Mouse (Mus musculus) cerebellum, postnatal 36 days (tissue): ENCODE measurements around the gene Lcn10.
"Not testable (repeated sequence)": the region's sequence is repeated elsewhere in the genome, so short reads cannot be mapped to it uniquely, and the experiment has no call there.

Experiments used
- DNase-seq, 2 experiments: peaks; one replicate each; pipeline ENCODE4 v3.0.0; 2021 to 2022; ENCODE audit warnings: mixed read lengths in 2 of 2

Lcn10 gene

DNA sequence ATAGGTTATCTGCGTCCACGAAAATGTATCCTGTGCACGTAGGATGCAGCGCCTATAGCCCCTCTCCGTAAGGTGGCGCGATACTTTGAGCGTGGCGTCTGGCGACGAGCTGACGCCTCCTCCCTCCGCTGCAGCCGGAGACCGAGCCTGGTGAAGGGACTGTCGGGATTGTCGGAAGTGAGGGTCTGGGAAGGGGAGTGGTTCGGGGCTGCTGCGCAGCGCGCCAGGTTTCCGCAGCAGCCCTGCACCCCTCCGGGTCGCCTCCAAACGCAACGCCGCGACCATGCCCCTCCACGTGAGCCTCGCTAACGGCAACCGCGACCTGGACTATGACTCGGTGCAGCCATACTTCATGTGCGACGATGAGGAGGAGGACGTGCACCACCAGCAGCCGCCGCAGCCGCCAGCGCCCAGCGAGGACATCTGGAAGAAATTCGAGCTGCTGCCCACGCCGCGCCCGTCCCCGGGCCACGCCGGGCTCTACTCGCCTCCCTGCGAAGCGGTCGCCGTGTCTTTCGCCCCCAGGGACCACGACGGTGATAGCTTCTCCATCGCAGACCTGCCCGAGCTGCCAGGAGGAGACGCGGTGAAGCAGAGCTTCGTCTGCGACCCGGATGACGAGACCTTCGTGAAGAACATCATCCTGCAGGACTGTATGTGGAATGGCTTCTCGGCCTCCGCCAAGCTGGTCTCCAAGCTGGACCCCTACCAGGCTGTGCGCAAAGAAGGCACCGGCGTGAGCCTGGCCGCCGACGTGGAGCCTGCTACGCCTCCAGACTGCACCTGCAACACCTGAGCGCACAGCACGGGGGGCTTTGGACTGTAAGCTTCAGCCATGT, 24.3 kb downstream of the Lcn10 start, which contains the start of gene Bmyc:
Gene Bmyc (plus strand): TSS at position 97 of the 839 bp plus-strand sequence.
- peak; percentile 82 for DNase-seq

DNA sequence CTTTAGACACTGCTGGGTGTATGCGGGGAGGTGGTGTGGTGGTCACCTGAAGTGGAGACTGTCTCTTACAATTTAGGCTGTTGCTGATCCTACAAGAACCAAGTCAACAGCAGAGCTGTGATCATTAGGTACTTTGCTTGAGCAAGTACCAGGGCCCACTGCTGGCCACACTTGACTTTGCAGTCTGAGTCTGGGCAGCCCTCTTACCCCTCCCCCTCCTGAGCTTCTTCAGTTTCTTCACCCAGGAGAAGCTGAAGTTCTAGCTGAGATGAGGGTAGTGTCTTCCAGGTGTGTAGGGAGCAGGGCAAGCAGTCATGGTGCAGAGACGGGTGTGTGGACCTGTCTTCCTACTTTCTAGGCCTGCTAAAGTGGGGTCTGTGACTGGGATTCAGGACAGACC, 25.6 kb downstream of the Lcn10 start:
- DNase-seq = peak; percentile 27 to 29

DNA sequence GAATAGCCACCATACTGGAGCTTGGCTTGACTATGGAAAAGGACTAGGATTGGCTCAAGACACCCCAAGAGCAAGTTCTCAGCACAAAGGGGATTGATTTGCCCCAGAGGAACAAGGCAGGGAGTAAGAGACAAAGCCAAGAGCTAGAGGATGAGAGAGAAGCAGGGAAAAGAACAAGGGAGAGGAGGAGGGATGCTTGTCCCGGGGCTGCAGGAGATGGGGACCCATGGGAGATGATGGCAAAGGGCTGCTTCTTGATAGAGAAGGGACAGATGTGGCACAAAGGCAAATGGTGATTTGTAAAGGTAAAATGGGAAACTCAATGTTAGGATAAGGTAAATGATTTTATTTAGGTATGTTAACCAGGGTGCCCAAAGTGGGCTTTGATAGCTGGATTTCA, 26.5 kb downstream of the Lcn10 start:
- DNase-seq = not testable (repeated sequence)

DNA sequence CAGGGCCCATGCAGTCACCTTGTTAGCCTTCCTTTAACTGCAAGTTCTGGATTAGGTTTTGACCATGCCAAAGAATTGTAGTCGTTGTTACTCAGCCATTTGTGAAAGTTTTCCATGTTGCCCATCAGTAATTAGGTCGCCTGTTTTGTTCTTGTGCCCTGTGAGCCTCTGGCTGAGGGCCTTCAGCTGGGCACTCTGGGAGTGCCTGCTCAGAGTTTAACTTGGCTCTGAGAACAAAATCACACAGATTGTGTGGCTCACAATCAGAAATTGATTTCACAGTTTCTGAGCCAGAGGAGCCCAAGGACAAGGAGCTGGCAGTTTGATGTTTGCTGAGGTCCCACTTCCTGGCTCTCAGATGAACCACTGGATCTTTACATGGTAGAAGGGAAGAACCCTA, 27.3 kb downstream of the Lcn10 start:
- DNase-seq = not testable (repeated sequence)

DNA sequence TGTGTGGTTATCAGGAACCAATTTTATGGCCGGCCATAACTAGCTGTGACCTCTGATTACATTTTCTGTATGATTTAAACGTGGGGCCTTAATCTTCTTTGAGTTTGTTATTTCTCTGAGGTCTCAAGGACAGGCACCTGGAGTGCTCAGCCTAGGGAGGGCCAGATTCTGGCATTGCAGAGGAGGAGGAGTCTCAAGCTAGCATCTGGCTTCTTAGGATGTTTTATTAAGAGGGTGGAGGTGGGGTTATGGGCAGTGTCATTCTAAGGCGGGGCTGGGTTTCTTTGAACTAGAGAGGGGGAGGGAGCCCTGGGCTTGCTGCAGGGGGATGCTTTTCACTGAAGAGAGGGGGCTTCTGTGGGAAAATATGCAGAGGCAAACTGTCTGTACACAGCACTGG, 29.1 kb downstream of the Lcn10 start:
- DNase-seq = not testable (repeated sequence)

DNA sequence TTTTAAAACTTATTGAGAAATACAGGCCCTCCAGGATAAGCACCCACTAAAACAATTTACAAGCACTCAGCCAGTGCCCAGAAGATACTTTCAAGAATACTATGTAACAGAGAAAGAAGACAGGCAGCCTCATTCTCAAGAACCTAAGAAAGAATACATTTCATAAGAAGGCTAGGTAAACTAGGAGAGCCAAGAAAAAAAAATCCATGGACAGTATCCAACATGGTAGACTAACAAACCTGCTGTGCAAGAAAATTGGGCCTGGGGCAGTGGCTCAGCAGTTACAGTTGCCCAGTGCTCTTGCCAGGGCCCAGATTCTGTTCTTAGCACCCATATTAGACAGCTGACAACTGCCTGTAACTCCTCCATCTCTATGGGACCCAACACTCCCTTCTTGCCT, 34.7 kb downstream of the Lcn10 start:
- no peak for DNase-seq

DNA sequence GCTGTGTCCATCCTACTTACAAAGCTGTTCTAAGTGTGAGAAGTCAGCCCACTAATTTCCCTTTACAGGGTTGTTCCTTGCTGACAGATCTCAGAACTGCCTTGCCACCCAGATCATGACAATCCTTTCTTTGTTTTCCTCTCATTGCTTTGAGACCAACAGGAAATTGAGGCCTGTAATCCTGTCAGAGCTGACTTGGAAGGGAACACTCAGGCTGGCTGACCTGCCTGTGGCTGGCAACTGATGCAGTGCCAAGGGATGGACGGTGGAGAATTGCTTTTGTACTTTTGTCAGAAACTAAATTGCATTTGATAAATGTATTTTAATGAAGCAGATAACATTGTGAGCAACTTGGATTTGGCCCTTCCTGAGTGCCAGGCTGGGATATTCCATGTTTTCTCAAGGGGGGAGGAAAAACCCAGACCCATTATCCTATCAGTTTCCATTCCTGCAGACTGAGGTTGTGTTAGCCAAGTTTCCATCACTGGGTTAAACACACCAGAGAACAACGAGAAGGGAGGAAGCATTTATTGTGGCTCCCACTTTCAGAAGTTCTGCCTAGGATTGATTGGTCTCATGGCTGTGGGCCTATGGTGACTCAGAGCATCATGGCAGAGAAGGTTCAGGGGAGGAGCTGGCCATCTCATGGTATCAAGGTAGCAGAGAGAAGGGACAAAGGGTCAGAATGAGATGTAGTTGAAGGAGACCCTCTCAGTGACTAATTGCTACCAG, 50.8 kb downstream of the Lcn10 start:
- no peak for DNase-seq
